Mouse (Mus musculus): Measurements from ENCODE around the gene Aoc1.
A peak's percentile ranks its signal among the peaks of the same experiment; 100 is the strongest.

Gene Aoc1

GRCm38 (mm10) chr6:48872596-48872995 lies at the start of gene Aoc1:
Aoc1 (plus strand) TSS chr6:48872896.
- no peak for DNase-seq

GRCm38 (mm10) chr6:48825016-48825415 lies 47.7 kb upstream of the Aoc1 start:
- no peak for DNase-seq

GRCm38 (mm10) chr6:48828976-48829375 lies 43.7 kb upstream of the Aoc1 start:
- DNase-seq: no peak

- DNase-seq: no peak
Measured at GRCm38 (mm10) chr6:48829651-48830050, 43.0 kb upstream of the Aoc1 start.

GRCm38 (mm10) chr6:48830241-48830640 lies 42.5 kb upstream of the Aoc1 start:
- DNase-seq: no peak

GRCm38 (mm10) chr6:48831141-48831540 lies 41.6 kb upstream of the Aoc1 start:
- DNase-seq: no peak

- DNase-seq: no peak
Measured at GRCm38 (mm10) chr6:48832426-48832825, 40.3 kb upstream of the Aoc1 start.

GRCm38 (mm10) chr6:48833515-48833914 lies 39.2 kb upstream of the Aoc1 start:
- no peak for DNase-seq

- DNase-seq: no peak
Measured at GRCm38 (mm10) chr6:48835241-48835640, 37.5 kb upstream of the Aoc1 start.

GRCm38 (mm10) chr6:48836146-48836545 lies 36.5 kb upstream of the Aoc1 start:
- DNase-seq: no peak

GRCm38 (mm10) chr6:48837516-48837915 lies 35.2 kb upstream of the Aoc1 start:
- no peak for DNase-seq

GRCm38 (mm10) chr6:48838321-48839080 lies 34.2 kb upstream of the Aoc1 start:
- DNase-seq: no peak

GRCm38 (mm10) chr6:48840371-48840969 lies 32.2 kb upstream of the Aoc1 start, which contains the start of gene Tmem176a:
Tmem176a (plus strand) TSS chr6:48840919.
- DNase-seq: no peak

- peak in 1 of 2 experiments; percentile 24 for DNase-seq
Measured at GRCm38 (mm10) chr6:48840973-48841625, 31.6 kb upstream of the Aoc1 start, which contains the start of gene Tmem176b. Tmem176b (minus strand) TSS chr6:48841496.

GRCm38 (mm10) chr6:48842111-48842842 lies 30.4 kb upstream of the Aoc1 start:
- peak; percentile 32 to 49 for DNase-seq

- no peak for DNase-seq
Measured at GRCm38 (mm10) chr6:48845086-48845485, 27.6 kb upstream of the Aoc1 start.

GRCm38 (mm10) chr6:48851820-48852491 lies 20.7 kb upstream of the Aoc1 start:
- DNase-seq: no peak

- no peak for DNase-seq
Measured at GRCm38 (mm10) chr6:48854155-48854554, 18.5 kb upstream of the Aoc1 start.

- DNase-seq: no peak
Measured at GRCm38 (mm10) chr6:48857613-48858302, 14.9 kb upstream of the Aoc1 start.

- peak; percentile 71 to 73 for DNase-seq
Measured at GRCm38 (mm10) chr6:48860130-48860815, 12.4 kb upstream of the Aoc1 start.

GRCm38 (mm10) chr6:48860851-48861250 lies 11.8 kb upstream of the Aoc1 start:
- no peak for DNase-seq

All from B cell, adult 2 months (primary cell).